Mouse (Mus musculus): ENCODE results near the gene Pitx3. TPM values are rescaled to one million over a fixed set of nuclear protein-coding genes. Genes with fewer than 3 reads are reported as not detected.
"Not testable (repeated sequence)": the region's sequence is repeated elsewhere in the genome, so short reads cannot be mapped to it uniquely, and the experiment has no call there.

The Pitx3 gene
- polyA plus RNA-seq, 1 experiment from 2014 or later, result 0.33 TPM

DNA sequence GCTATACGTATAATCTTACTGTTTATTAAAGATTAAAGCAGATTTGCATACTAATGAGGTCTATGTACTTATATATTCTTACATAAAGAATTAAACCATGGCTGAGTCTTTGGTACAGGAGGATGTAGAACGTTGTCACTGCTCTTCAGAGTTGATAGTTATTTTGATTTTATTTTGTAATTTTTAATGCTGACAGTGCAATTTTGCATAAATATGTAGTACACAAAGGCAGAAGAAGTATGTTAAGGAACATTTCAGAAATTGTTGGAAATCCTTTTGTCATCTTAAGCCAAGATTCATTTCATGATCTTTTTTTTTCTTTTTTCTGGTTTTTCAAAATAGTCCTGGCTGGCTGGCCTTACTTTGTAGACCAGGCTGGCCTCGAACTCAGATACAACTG is 21.3 kb upstream of the Pitx3 start:
- H3K4me2 ChIP-seq (ENCODE audit: low read depth, low read length), result no peak overlapping the region
- no peaks in the 10 kb centered on the region for H3K27me3 ChIP-seq (ENCODE audit: control insufficient read depth, insufficient read depth, low read length)
- no peaks in the 10 kb centered on the region for H3K4me1 ChIP-seq (ENCODE audit: control insufficient read depth, insufficient read depth, low read length)
- peaks cover 27% of the 10 kb centered on the region for H3K36me3 ChIP-seq (ENCODE audit: control insufficient read depth, insufficient read depth)
- H3K4me3 ChIP-seq (ENCODE audit: low read length), result no peak overlapping the region
- no peak overlapping the region for H3K9ac ChIP-seq (ENCODE audit: low read length)
- WGBS, result 87% methylated on average over 3 of the region's 3 CpGs
- H3K9me3 ChIP-seq (replicated peaks; ENCODE audit: control insufficient read depth, low read length), result no peaks in the 10 kb centered on the region
- H3K27ac ChIP-seq (ENCODE audit: low read length), result no peak overlapping the region
- no peak for ATAC-seq (replicated peaks; ENCODE audit: extremely low read depth, insufficient read depth, low FRiP score)

- H3K9me3 ChIP-seq (replicated peaks; ENCODE audit: control insufficient read depth, low read length); H3K27ac ChIP-seq (ENCODE audit: low read length); H3K4me1 ChIP-seq (ENCODE audit: control insufficient read depth, insufficient read depth, low read length); H3K27me3 ChIP-seq (ENCODE audit: control insufficient read depth, insufficient read depth, low read length); H3K4me2 ChIP-seq (ENCODE audit: low read depth, low read length); H3K9ac ChIP-seq (ENCODE audit: low read length); ATAC-seq (replicated peaks; ENCODE audit: extremely low read depth, insufficient read depth, low FRiP score); H3K4me3 ChIP-seq (ENCODE audit: low read length): not testable (repeated sequence)
- WGBS, result 92% methylated on average over 1 of the region's 2 CpGs
- H3K36me3 ChIP-seq (ENCODE audit: control insufficient read depth, insufficient read depth), result peaks cover 31% of the 10 kb centered on the region
These were observed 19.0 kb upstream of the Pitx3 start for GRCm38 (mm10) chr19:46167169-46167568.

DNA sequence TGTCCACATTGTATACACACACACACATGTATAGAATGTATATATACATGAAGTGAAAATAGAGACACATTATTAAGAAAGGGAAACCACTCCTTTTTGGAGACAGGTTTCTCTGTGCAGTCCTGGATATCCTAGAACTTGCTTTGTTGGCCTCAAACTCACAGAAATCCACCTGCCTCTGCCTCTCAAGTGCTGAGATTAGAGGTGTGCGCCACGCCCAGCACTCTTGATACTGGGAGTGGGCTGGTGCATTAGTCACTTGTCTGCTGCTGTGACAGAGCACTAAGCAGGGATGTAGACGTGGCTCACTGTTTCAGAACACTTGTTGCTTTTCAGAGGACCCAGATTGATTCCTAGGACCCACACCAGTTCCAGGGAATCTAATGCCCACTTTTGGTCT is 17.8 kb upstream of the Pitx3 start:
- H3K4me1 ChIP-seq (ENCODE audit: control insufficient read depth, insufficient read depth, low read length), result no peaks in the 10 kb centered on the region
- ATAC-seq (replicated peaks; ENCODE audit: extremely low read depth, insufficient read depth, low FRiP score), result no peak
- H3K4me2 ChIP-seq (ENCODE audit: low read depth, low read length), result no peak overlapping the region
- WGBS, result 89% methylated on average over 3 of the region's 3 CpGs
- H3K27me3 ChIP-seq (ENCODE audit: control insufficient read depth, insufficient read depth, low read length), result no peaks in the 10 kb centered on the region
- no peaks in the 10 kb centered on the region for H3K9me3 ChIP-seq (replicated peaks; ENCODE audit: control insufficient read depth, low read length)
- no peak overlapping the region for H3K4me3 ChIP-seq (ENCODE audit: low read length)
- peaks cover 28% of the 10 kb centered on the region for H3K36me3 ChIP-seq (ENCODE audit: control insufficient read depth, insufficient read depth)
- no peak overlapping the region for H3K27ac ChIP-seq (ENCODE audit: low read length)
- H3K9ac ChIP-seq (ENCODE audit: low read length), result no peak overlapping the region

- Histone ChIP-seq H3K27ac (ENCODE audit: low read length) (peak within 1 kb of the TSS; percentile 56), H3K4me1 (ENCODE audit: control insufficient read depth, insufficient read depth, low read length) (peaks cover 24% of the 10 kb centered on the region), H3K36me3 (ENCODE audit: control insufficient read depth, insufficient read depth) (no peaks in the 10 kb centered on the region), H3K9me3 (replicated peaks; ENCODE audit: control insufficient read depth, low read length) (no peaks in the 10 kb centered on the region), H3K4me2 (ENCODE audit: low read depth, low read length) (peak within 1 kb of the TSS; percentile 75), H3K4me3 (ENCODE audit: low read length) (peak within 1 kb of the TSS; percentile 81), H3K9ac (ENCODE audit: low read length) (peak within 1 kb of the TSS; percentile 81), H3K27me3 (ENCODE audit: control insufficient read depth, insufficient read depth, low read length) (peaks cover 13% of the 10 kb centered on the region)
- WGBS, result under 1% methylated on average over 37 of the region's 37 CpGs
- ATAC-seq (replicated peaks; ENCODE audit: extremely low read depth, insufficient read depth, low FRiP score), result peak; percentile 97
These were observed 4.1 kb upstream of the Pitx3 start, which contains the start of gene Gbf1 for GRCm38 (mm10) chr19:46152127-46152803. Gene Gbf1 (plus strand): TSS chr19:46152509.

DNA sequence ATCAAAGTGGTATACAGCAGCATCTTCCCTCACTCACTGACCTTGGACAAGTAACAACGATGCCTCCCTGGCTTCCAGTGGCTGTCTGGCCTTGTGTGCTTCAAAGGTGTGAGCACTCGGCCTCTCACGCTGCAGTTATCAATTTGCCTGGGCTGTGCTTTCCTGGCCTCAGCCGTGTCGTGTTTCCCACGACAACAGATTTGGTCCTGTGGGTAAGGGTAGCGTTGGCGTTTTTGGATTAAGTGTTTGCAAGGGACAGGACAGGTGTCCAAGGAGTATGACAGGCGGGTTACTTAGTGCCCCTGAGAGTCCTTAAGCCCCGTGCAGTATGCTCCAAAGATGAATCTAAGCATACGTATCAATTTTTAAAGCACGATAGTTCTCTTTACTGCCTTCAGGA is 965 bp upstream of the Pitx3 start:
- H3K36me3 ChIP-seq (ENCODE audit: control insufficient read depth, insufficient read depth), result no peaks in the 10 kb centered on the region
- H3K9ac ChIP-seq (ENCODE audit: low read length), result no peak overlapping the region
- ATAC-seq (replicated peaks; ENCODE audit: extremely low read depth, insufficient read depth, low FRiP score), result no peak
- H3K4me1 ChIP-seq (ENCODE audit: control insufficient read depth, insufficient read depth, low read length), result peaks cover 23% of the 10 kb centered on the region
- peak overlapping the region; percentile 93 for H3K4me2 ChIP-seq (ENCODE audit: low read depth, low read length)
- WGBS, result 26% methylated on average over 12 of the region's 12 CpGs
- peak overlapping the region; percentile 68; the same call in 1 of the 2 replicates for H3K4me3 ChIP-seq (ENCODE audit: low read length)
- H3K9me3 ChIP-seq (replicated peaks; ENCODE audit: control insufficient read depth, low read length), result no peaks in the 10 kb centered on the region
- no peak overlapping the region for H3K27ac ChIP-seq (ENCODE audit: low read length)
- H3K27me3 ChIP-seq (ENCODE audit: control insufficient read depth, insufficient read depth, low read length), result peaks cover 34% of the 10 kb centered on the region

DNA sequence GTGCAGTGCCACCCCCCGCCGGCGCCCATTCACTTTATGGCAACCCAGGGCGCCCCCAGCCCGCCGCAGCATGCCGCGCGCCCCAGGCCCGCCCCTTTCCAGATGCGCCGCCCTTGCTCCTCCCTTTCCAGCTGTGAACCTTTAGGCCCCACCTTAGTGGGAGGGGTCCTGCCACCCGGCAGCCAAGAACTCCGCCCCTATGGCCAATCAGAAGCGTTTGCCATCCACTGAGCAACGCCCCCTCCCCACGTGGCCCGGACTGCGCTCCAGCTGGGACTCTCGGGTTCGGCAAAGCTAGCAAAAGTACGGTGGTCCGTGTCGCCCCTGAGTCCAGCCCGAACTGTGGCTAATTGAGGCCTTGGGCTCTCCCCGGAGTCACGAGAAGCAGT is 240 bp upstream of the Pitx3 start:
- H3K9me3 ChIP-seq (replicated peaks; ENCODE audit: control insufficient read depth, low read length), result no peaks in the 10 kb centered on the region
- peak; percentile 52 for ATAC-seq (replicated peaks; ENCODE audit: extremely low read depth, insufficient read depth, low FRiP score)
- peak overlapping the region; percentile 68 for H3K4me3 ChIP-seq (ENCODE audit: low read length)
- H3K27me3 ChIP-seq (ENCODE audit: control insufficient read depth, insufficient read depth, low read length), result peaks cover 34% of the 10 kb centered on the region
- H3K9ac ChIP-seq (ENCODE audit: low read length), result peak overlapping the region; percentile 62
- peaks cover 15% of the 10 kb centered on the region for H3K4me1 ChIP-seq (ENCODE audit: control insufficient read depth, insufficient read depth, low read length)
- H3K4me2 ChIP-seq (ENCODE audit: low read depth, low read length), result peak overlapping the region; percentile 93
- no peaks in the 10 kb centered on the region for H3K36me3 ChIP-seq (ENCODE audit: control insufficient read depth, insufficient read depth)
- H3K27ac ChIP-seq (ENCODE audit: low read length), result no peak overlapping the region
- under 1% methylated on average over 27 of the region's 27 CpGs for WGBS

DNA sequence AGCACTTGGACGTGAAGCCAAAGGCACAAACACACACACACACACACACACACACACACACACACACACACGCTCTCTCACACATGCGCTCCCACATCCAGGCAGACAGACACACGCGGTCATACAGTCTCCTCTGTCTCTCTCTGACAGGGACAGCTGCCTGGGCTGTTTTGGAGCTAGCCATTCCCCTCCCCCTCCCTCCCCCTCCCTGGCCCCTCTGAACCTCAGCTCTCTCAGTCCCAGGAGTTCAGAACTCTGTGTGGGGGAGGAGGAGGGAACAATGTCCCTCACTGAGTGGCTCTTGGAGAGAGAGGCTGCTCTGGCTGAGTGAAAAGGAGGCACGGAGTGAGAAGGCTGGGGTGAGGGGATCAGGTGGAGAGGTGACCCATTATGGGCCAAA is 7.0 kb downstream of the Pitx3 start:
- peak; percentile 49; the same call in 1 of the 2 replicates for ATAC-seq (replicated peaks; ENCODE audit: extremely low read depth, insufficient read depth, low FRiP score)
- no peak overlapping the region for H3K27ac ChIP-seq (ENCODE audit: low read length)
- H3K4me2 ChIP-seq (ENCODE audit: low read depth, low read length), result peak overlapping the region; percentile 7; the same call in 1 of the 2 replicates
- H3K9ac ChIP-seq (ENCODE audit: low read length), result peak overlapping the region; percentile 16; the same call in 1 of the 2 replicates
- peaks cover 29% of the 10 kb centered on the region for H3K27me3 ChIP-seq (ENCODE audit: control insufficient read depth, insufficient read depth, low read length)
- H3K4me3 ChIP-seq (ENCODE audit: low read length), result no peak overlapping the region
- H3K36me3 ChIP-seq (ENCODE audit: control insufficient read depth, insufficient read depth), result no peaks in the 10 kb centered on the region
- no peaks in the 10 kb centered on the region for H3K9me3 ChIP-seq (replicated peaks; ENCODE audit: control insufficient read depth, low read length)
- WGBS, result 10% methylated on average over 6 of the region's 6 CpGs
- H3K4me1 ChIP-seq (ENCODE audit: control insufficient read depth, insufficient read depth, low read length), result peaks cover 28% of the 10 kb centered on the region

DNA sequence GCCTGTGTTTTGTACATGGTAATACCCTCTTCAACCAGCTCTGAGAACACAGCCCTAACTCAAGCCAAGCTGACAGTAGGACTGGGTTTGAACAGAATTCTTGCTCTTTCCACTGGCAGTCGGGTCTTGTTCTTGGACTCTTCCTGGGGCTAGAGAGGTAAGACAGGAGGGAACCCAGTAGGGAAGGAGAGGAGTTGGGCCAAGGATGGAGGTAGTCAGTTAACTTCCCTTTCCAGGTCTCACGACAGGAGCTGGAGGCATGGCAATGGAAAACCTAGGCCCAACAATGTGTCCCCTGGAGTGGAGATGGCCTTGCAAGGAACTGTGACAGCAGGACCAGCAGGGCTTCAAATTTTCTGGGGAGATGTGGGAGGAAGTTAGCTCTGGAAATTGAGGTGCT is 7.8 kb downstream of the Pitx3 start:
- H3K27me3 ChIP-seq (ENCODE audit: control insufficient read depth, insufficient read depth, low read length), result peaks cover 23% of the 10 kb centered on the region
- H3K9ac ChIP-seq (ENCODE audit: low read length), result no peak overlapping the region
- H3K4me2 ChIP-seq (ENCODE audit: low read depth, low read length), result no peak overlapping the region
- H3K36me3 ChIP-seq (ENCODE audit: control insufficient read depth, insufficient read depth), result no peaks in the 10 kb centered on the region
- no peaks in the 10 kb centered on the region for H3K9me3 ChIP-seq (replicated peaks; ENCODE audit: control insufficient read depth, low read length)
- H3K27ac ChIP-seq (ENCODE audit: low read length), result no peak overlapping the region
- WGBS, result 79% methylated on average over 2 of the region's 2 CpGs
- no peak overlapping the region for H3K4me3 ChIP-seq (ENCODE audit: low read length)
- peaks cover 33% of the 10 kb centered on the region for H3K4me1 ChIP-seq (ENCODE audit: control insufficient read depth, insufficient read depth, low read length)
- no peak for ATAC-seq (replicated peaks; ENCODE audit: extremely low read depth, insufficient read depth, low FRiP score)

DNA sequence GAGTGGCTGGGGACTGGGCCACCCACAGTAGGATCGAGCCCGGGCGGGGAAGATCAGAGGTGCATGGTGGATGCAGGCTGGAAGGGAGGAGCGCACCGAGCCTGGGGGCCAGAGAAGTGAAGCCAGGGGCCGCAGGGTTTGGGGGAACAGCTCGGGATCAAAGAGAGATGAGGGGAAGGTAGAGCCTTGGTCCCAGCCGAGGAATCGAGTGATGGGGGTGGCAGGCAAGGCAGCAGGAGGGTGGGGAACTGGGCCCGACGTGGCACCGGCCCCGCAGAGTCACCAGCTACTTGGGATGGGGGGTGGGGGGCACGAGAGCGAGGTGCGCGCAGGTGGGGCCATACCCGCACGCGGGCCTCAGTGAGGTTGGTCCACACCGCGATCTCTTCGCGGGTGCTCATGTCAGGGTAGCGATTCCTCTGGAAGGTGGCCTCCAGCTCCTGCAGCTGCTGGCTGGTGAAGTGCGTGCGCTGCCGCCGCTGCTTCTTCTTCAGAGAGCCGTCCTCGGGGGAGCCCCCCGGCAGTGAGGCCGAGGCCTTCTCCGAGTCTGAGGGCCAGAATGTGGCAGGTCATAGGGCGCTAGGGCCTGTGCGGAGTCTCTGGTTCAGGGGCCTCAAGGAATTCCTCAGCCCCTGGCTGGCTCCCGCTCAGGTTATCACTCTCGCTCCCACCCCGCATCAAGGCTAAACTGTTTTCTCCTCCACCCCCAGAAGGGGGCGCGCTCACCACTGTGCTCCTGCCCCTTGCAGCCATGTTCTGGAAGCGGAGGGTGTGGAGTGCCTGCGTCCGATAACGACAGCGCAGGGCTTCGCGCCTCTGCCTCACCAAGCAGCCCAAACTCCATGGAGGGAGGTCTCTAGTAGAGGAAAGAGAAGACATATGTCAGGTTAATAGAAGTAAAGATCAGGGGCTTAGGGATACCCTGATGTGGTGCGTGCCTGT is 11.2 kb downstream of the Pitx3 start:
- peak overlapping the region; percentile 63 for H3K9ac ChIP-seq (ENCODE audit: low read length)
- WGBS, result 2% methylated on average over 49 of the region's 49 CpGs
- H3K9me3 ChIP-seq (replicated peaks; ENCODE audit: control insufficient read depth, low read length), result no peaks in the 10 kb centered on the region
- H3K4me1 ChIP-seq (ENCODE audit: control insufficient read depth, insufficient read depth, low read length), result peaks cover 30% of the 10 kb centered on the region
- H3K36me3 ChIP-seq (ENCODE audit: control insufficient read depth, insufficient read depth), result no peaks in the 10 kb centered on the region
- H3K27me3 ChIP-seq (ENCODE audit: control insufficient read depth, insufficient read depth, low read length), result peaks cover 41% of the 10 kb centered on the region
- H3K4me2 ChIP-seq (ENCODE audit: low read depth, low read length), result peak overlapping the region; percentile 100
- peak; percentile 24; the same call in 1 of the 2 replicates for ATAC-seq (replicated peaks; ENCODE audit: extremely low read depth, insufficient read depth, low FRiP score)
- no peak overlapping the region for H3K27ac ChIP-seq (ENCODE audit: low read length)
- peak overlapping the region; percentile 61 for H3K4me3 ChIP-seq (ENCODE audit: low read length)

Data from heart, embryonic 16.5 days (tissue).